Mouse (Mus musculus) A20 (cell line): ENCODE data around the gene Zfp664.
A peak's percentile ranks its signal among the peaks of the same experiment; 100 is the strongest.

Source experiments
- DNase-seq: peaks from one replicate; pipeline ENCODE4 v3.0.0-alpha.2; 2011; ENCODE audit warnings: low read depth, low spot score

The Zfp664 gene

GRCm38 (mm10) chr5:124922356-124923352, 60.2 kb downstream of the Zfp664 start:
- peak; percentile 64 for DNase-seq

- peak; percentile 10 for DNase-seq
Observed at GRCm38 (mm10) chr5:124929425-124930054, 67.0 kb downstream of the Zfp664 start.

- DNase-seq, result peak; percentile 50
Observed at GRCm38 (mm10) chr5:124930055-124930439, 67.6 kb downstream of the Zfp664 start.

GRCm38 (mm10) chr5:124930603-124931002, 68.1 kb downstream of the Zfp664 start:
- DNase-seq, result no peak

GRCm38 (mm10) chr5:124931076-124931475, 68.6 kb downstream of the Zfp664 start:
- DNase-seq, result no peak

- DNase-seq, result no peak
Observed at GRCm38 (mm10) chr5:124934558-124934957, 72.1 kb downstream of the Zfp664 start.

- DNase-seq, result peak; percentile 74
Observed at GRCm38 (mm10) chr5:124943181-124943792, 80.8 kb downstream of the Zfp664 start.

- DNase-seq, result peak; percentile 81
Observed at GRCm38 (mm10) chr5:124943793-124944383, 81.4 kb downstream of the Zfp664 start.

- no peak for DNase-seq
Observed at GRCm38 (mm10) chr5:124944384-124944783, 81.9 kb downstream of the Zfp664 start.

GRCm38 (mm10) chr5:124945046-124945445, 82.6 kb downstream of the Zfp664 start:
- DNase-seq, result no peak

- DNase-seq, result no peak
Observed at GRCm38 (mm10) chr5:124950623-124951278, 88.3 kb downstream of the Zfp664 start.

GRCm38 (mm10) chr5:124951333-124951732, 88.8 kb downstream of the Zfp664 start:
- DNase-seq, result no peak
